Mouse (Mus musculus): ENCODE measurements at regions not wholly inside any gene's neighbourhood (a gene's known extent, or its start where the extent isn't known, plus 50 kb on each side); places are given as distances from the start of the nearest gene placed in this dataset.

GRCm38 (mm10) chr2:6263565-6263964, 50.7 kb upstream of the Echdc3 start:
- H3K4me3 ChIP-seq (ENCODE audit: low read depth, low read length) = no peak overlapping the region
- TF ChIP-seq CTCF (IDR thresholded peaks at IDR 0.05; ENCODE audit: low read depth) (no peak), EP300 (optimal IDR thresholded peaks at IDR 0.05) (no peak)
- ATAC-seq (ENCODE audit: low FRiP score, low TSS enrichment) (no peak), DNase-seq (ENCODE audit: low spot score) (no peak)
- no peak overlapping the region for H3K4me2 ChIP-seq (replicated peaks; ENCODE audit: low read depth)
- H3K36me3 ChIP-seq (ENCODE audit: control insufficient read depth, insufficient read depth, low read length) = no peaks in the 10 kb centered on the region
- 93% methylated on average over 4 of the region's 4 CpGs for WGBS
- no peak overlapping the region for H3K9ac ChIP-seq (ENCODE audit: low read length)
- H3K27ac ChIP-seq (replicated peaks) = no peak overlapping the region
- no peaks in the 10 kb centered on the region for H3K9me3 ChIP-seq (ENCODE audit: control insufficient read depth, low read length)
- H3K4me1 ChIP-seq (replicated peaks; ENCODE audit: control insufficient read depth, insufficient read depth) = no peaks in the 10 kb centered on the region
- no peaks in the 10 kb centered on the region for H3K27me3 ChIP-seq (ENCODE audit: control insufficient read depth, insufficient read depth, low read length)

DNA sequence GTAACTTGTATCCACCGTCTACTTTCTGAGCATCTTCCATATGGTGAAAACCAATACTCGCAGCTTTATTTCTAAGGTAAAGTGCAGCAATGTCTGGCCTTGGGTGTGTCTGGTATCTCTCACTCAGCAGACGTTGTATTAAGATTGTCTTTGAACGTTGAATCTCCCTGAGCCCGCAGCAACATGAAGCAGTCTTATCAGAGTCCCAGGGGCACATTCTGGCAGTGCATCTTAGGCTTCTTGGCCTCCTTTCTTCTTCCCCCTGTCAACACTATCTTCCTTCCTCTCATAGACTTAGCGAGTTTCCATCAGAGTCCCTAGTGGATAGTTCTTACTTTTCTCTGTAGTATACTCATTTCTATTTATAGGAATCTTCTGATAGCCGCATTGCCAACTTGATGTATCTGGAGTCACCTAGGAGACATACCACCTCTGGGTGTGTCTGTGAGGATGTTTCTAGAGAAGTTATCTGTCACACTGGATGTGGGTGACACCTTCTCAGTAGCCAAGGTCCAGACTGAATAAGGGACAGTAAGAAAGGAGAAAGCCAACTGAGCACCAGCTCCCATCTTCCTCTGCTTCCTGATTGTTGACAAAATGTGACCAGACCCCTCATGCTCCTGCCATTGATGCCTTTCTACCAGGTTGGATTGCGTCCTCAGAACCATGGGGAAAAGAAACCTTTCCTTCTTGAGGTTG, 51.4 kb upstream of the Echdc3 start:
- Histone ChIP-seq H3K4me1 (replicated peaks; ENCODE audit: control insufficient read depth, insufficient read depth) (no peaks in the 10 kb centered on the region), H3K9ac (ENCODE audit: low read length) (no peak overlapping the region), H3K4me3 (ENCODE audit: low read depth, low read length) (no peak overlapping the region), H3K36me3 (ENCODE audit: control insufficient read depth, insufficient read depth, low read length) (no peaks in the 10 kb centered on the region), H3K9me3 (ENCODE audit: control insufficient read depth, low read length) (no peaks in the 10 kb centered on the region), H3K27ac (replicated peaks) (peak overlapping the region; percentile 70; the same call in 1 of the 2 replicates), H3K4me2 (replicated peaks; ENCODE audit: low read depth) (no peak overlapping the region), H3K27me3 (ENCODE audit: control insufficient read depth, insufficient read depth, low read length) (no peaks in the 10 kb centered on the region)
- DNase-seq (ENCODE audit: low spot score) (no peak), ATAC-seq (ENCODE audit: low FRiP score, low TSS enrichment) (no peak)
- 86% methylated on average over 8 of the region's 8 CpGs for WGBS
- TF ChIP-seq CTCF (IDR thresholded peaks at IDR 0.05; ENCODE audit: low read depth) (no peak), EP300 (optimal IDR thresholded peaks at IDR 0.05) (no peak)

DNA sequence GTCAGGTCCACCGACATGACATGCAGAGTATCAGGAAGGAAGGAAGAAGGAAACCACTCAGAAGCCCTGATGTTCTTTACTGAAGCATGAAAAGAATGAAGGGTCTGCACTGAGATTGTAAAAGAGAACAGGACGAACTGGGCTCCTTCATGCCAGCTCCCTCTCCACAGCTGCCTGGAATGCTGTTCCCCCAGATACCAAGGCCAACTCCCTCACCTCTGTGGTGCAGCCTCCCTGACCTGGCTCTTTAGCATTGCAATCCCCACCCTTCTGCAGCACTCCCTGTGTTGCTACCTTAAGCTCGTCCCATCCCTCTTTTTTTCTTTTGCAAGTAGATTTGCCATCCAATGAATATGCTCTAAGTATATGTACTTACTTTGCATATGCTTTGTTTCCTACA, 52.3 kb upstream of the Echdc3 start:
- H3K4me3 ChIP-seq (ENCODE audit: low read depth, low read length) = no peak overlapping the region
- H3K9ac ChIP-seq (ENCODE audit: low read length) = no peak overlapping the region
- no peaks in the 10 kb centered on the region for H3K9me3 ChIP-seq (ENCODE audit: control insufficient read depth, low read length)
- WGBS = 44% methylated on average over 3 of the region's 3 CpGs
- DNase-seq (ENCODE audit: low spot score) (peak; percentile 43), ATAC-seq (ENCODE audit: low FRiP score, low TSS enrichment) (no peak)
- no peaks in the 10 kb centered on the region for H3K4me1 ChIP-seq (replicated peaks; ENCODE audit: control insufficient read depth, insufficient read depth)
- H3K27me3 ChIP-seq (ENCODE audit: control insufficient read depth, insufficient read depth, low read length) = no peaks in the 10 kb centered on the region
- no peak overlapping the region for H3K4me2 ChIP-seq (replicated peaks; ENCODE audit: low read depth)
- peak overlapping the region; percentile 70; the same call in 1 of the 2 replicates for H3K27ac ChIP-seq (replicated peaks)
- no peaks in the 10 kb centered on the region for H3K36me3 ChIP-seq (ENCODE audit: control insufficient read depth, insufficient read depth, low read length)
- no peak for TF ChIP-seq CTCF (IDR thresholded peaks at IDR 0.05; ENCODE audit: low read depth)
- TF ChIP-seq EP300 (optimal IDR thresholded peaks at IDR 0.05) = no peak

DNA sequence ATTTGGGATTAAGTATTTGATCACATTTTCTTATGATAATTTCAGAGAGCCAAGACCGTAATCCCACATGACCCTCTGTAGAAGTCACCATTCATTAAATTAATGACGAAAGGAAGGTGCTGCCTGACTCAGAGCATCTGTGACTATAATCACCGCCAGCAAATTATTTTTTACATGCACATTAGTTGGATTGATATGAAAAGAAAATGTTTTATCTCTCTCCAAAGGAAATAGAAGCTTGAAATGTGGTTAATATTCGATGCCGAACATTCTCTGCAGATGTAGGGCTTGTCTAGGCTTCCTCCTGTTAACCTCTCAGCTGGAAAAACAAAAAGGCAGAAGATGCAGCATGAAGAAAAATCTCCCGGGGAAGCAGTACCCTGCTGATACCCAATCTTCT, 54.2 kb upstream of the Echdc3 start:
- H3K27me3 ChIP-seq (ENCODE audit: control insufficient read depth, insufficient read depth, low read length) = no peaks in the 10 kb centered on the region
- H3K4me1 ChIP-seq (replicated peaks; ENCODE audit: control insufficient read depth, insufficient read depth) = no peaks in the 10 kb centered on the region
- H3K27ac ChIP-seq (replicated peaks) = 0 out of 2 replicates have a peak overlapping the region, but pooled peaks have one; percentile 0
- no peaks in the 10 kb centered on the region for H3K36me3 ChIP-seq (ENCODE audit: control insufficient read depth, insufficient read depth, low read length)
- H3K9me3 ChIP-seq (ENCODE audit: control insufficient read depth, low read length) = no peaks in the 10 kb centered on the region
- ATAC-seq (ENCODE audit: low FRiP score, low TSS enrichment) = no peak
- no peak overlapping the region for H3K4me2 ChIP-seq (replicated peaks; ENCODE audit: low read depth)
- DNase-seq (ENCODE audit: low spot score) = no peak
- 57% methylated on average over 6 of the region's 6 CpGs for WGBS
- no peak overlapping the region for H3K9ac ChIP-seq (ENCODE audit: low read length)
- TF ChIP-seq CTCF (IDR thresholded peaks at IDR 0.05; ENCODE audit: low read depth) (no peak), EP300 (optimal IDR thresholded peaks at IDR 0.05) (no peak)
- no peak overlapping the region for H3K4me3 ChIP-seq (ENCODE audit: low read depth, low read length)

- TF ChIP-seq CTCF (IDR thresholded peaks at IDR 0.05; ENCODE audit: low read depth) = no peak
- no peak for TF ChIP-seq EP300 (optimal IDR thresholded peaks at IDR 0.05)
- no peaks in the 10 kb centered on the region for H3K4me1 ChIP-seq (replicated peaks; ENCODE audit: control insufficient read depth, insufficient read depth)
- ATAC-seq (ENCODE audit: low FRiP score, low TSS enrichment) (peak; percentile 90), DNase-seq (ENCODE audit: low spot score) (peak; percentile 83)
- H3K36me3 ChIP-seq (ENCODE audit: control insufficient read depth, insufficient read depth, low read length) = no peaks in the 10 kb centered on the region
- H3K4me2 ChIP-seq (replicated peaks; ENCODE audit: low read depth) = no peak overlapping the region; the same call in 1 of the 2 replicates
- no peaks in the 10 kb centered on the region for H3K9me3 ChIP-seq (ENCODE audit: control insufficient read depth, low read length)
- peak overlapping the region; percentile 0; the same call in 1 of the 2 replicates for H3K27ac ChIP-seq (replicated peaks)
- WGBS = 22% methylated on average over 9 of the region's 9 CpGs
- H3K27me3 ChIP-seq (ENCODE audit: control insufficient read depth, insufficient read depth, low read length) = no peaks in the 10 kb centered on the region
- H3K9ac ChIP-seq (ENCODE audit: low read length) = no peak overlapping the region
- H3K4me3 ChIP-seq (ENCODE audit: low read depth, low read length) = no peak overlapping the region
Observed at GRCm38 (mm10) chr2:6267537-6267936, 54.7 kb upstream of the Echdc3 start.

- ATAC-seq (ENCODE audit: low FRiP score, low TSS enrichment) (no peak), DNase-seq (ENCODE audit: low spot score) (no peak)
- no peak overlapping the region for H3K9ac ChIP-seq (ENCODE audit: low read length)
- no peaks in the 10 kb centered on the region for H3K9me3 ChIP-seq (ENCODE audit: control insufficient read depth, low read length)
- no peaks in the 10 kb centered on the region for H3K4me1 ChIP-seq (replicated peaks; ENCODE audit: control insufficient read depth, insufficient read depth)
- H3K36me3 ChIP-seq (ENCODE audit: control insufficient read depth, insufficient read depth, low read length) = no peaks in the 10 kb centered on the region
- WGBS = 86% methylated on average over 2 of the region's 2 CpGs
- H3K4me3 ChIP-seq (ENCODE audit: low read depth, low read length) = no peak overlapping the region
- no peaks in the 10 kb centered on the region for H3K27me3 ChIP-seq (ENCODE audit: control insufficient read depth, insufficient read depth, low read length)
- H3K4me2 ChIP-seq (replicated peaks; ENCODE audit: low read depth) = no peak overlapping the region
- H3K27ac ChIP-seq (replicated peaks) = no peak overlapping the region
- TF ChIP-seq CTCF (IDR thresholded peaks at IDR 0.05; ENCODE audit: low read depth) (no peak), EP300 (optimal IDR thresholded peaks at IDR 0.05) (no peak)
Observed at GRCm38 (mm10) chr2:6272514-6272913, 50.0 kb upstream of the Usp6nl start.

Measured in stomach, postnatal 0 days (tissue).